Mouse (Mus musculus): ENCODE data around the gene Tas2r117. TPM values are rescaled to one million over a fixed set of nuclear protein-coding genes. Genes with fewer than 3 reads are reported as not detected.

The Tas2r117 gene
- not detected in 2 replicates for total RNA-seq (2014; rRNA removed)
- not detected in 2 replicates for polyA plus RNA-seq (2012; rRNA removed)

DNA sequence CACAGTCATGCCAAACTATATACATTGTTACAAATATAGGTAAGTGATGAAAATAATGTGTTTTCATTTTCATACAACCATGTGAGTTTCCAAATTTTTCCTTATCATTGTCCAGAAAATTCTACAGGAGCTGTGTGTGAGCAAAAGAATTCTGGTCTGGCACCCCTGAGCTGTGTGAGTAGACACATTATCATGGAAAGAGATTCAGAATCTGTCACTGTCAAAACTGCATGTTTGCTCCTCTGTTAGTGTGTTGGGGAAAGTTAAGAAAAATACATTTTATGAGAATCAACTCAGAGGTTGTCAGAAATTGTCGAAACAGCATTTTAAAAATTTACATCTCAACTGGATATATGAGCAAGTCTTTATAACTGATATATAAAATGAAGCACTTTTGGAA, at the start of gene Tas2r117:
Gene Tas2r117 (plus strand): TSS at position 301 of the 400 bp plus-strand sequence.
- 73% methylated on average over 1 of the region's 1 CpGs for WGBS

DNA sequence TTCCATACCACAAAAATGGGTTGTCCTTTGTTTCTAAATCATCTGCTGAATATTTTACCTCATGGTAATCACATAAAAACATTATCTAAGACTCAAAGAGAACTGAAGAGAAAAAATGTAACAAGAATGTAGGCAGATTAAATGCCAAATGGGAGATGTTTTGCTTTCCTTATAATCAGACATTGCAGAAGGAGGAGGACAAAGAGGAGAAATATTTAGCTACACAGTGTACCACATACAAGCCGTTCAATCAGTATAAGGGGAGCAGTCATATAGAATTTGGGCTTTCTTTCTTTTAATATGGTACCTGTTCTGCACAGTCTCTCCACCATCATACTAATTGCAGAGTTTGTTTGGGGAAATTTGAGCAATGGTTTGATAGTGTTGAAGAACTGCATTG, 48.2 kb upstream of the Tas2r117 start, which contains the start of gene Tas2r124:
Gene Tas2r124 (plus strand): TSS at position 301 of the 400 bp plus-strand sequence.
- no peaks in the 10 kb centered on the region for H3K4me1 ChIP-seq (ENCODE audit: control insufficient read depth, insufficient read depth, low read length)
- no peaks in the 10 kb centered on the region for H3K27me3 ChIP-seq (ENCODE audit: control insufficient read depth, insufficient read depth, low read length)
- no peaks in the 10 kb centered on the region for H3K79me2 ChIP-seq (ENCODE audit: control insufficient read depth, insufficient read depth, low read length)
- H3K27ac ChIP-seq (replicated peaks; ENCODE audit: insufficient read depth, low read depth, low read length), result no peak within 1 kb of the TSS
- H3K9ac ChIP-seq (ENCODE audit: low read depth, low read length), result no peak within 1 kb of the TSS
- no peak within 1 kb of the TSS for H3K4me3 ChIP-seq (ENCODE audit: insufficient read depth, low read depth, low read length)
- no peaks in the 10 kb centered on the region for H3K36me3 ChIP-seq (ENCODE audit: control insufficient read depth, insufficient read depth, low read length)
- no peak for DNase-seq (ENCODE audit: extremely low read depth, low read depth, low spot score)
- TF ChIP-seq POLR2A (IDR thresholded peaks at IDR 0.05; ENCODE audit: extremely low read depth, insufficient read depth, low read length), result no peak
- TF ChIP-seq CTCF (IDR thresholded peaks at IDR 0.05; ENCODE audit: low read depth, low read length), result no peak
- WGBS, result 71% methylated on average over 1 of the region's 1 CpGs

More for the DNA sequence above, at the start of gene Tas2r117:
- H3K27me3 ChIP-seq (ENCODE audit: control insufficient read depth, insufficient read depth, low read length), result no peaks in the 10 kb centered on the region
- H3K27ac ChIP-seq (replicated peaks; ENCODE audit: insufficient read depth, low read depth, low read length), result no peak within 1 kb of the TSS
- no peak within 1 kb of the TSS for H3K9ac ChIP-seq (ENCODE audit: low read depth, low read length)
- H3K36me3 ChIP-seq (ENCODE audit: control insufficient read depth, insufficient read depth, low read length), result no peaks in the 10 kb centered on the region
- DNase-seq (ENCODE audit: extremely low read depth, low read depth, low spot score), result no peak
- no peaks in the 10 kb centered on the region for H3K4me1 ChIP-seq (ENCODE audit: control insufficient read depth, insufficient read depth, low read length)
- H3K79me2 ChIP-seq (ENCODE audit: control insufficient read depth, insufficient read depth, low read length), result no peaks in the 10 kb centered on the region
- H3K4me3 ChIP-seq (ENCODE audit: insufficient read depth, low read depth, low read length), result no peak within 1 kb of the TSS
- TF ChIP-seq CTCF (IDR thresholded peaks at IDR 0.05; ENCODE audit: low read depth, low read length) (no peak), POLR2A (IDR thresholded peaks at IDR 0.05; ENCODE audit: extremely low read depth, insufficient read depth, low read length) (no peak)

DNA sequence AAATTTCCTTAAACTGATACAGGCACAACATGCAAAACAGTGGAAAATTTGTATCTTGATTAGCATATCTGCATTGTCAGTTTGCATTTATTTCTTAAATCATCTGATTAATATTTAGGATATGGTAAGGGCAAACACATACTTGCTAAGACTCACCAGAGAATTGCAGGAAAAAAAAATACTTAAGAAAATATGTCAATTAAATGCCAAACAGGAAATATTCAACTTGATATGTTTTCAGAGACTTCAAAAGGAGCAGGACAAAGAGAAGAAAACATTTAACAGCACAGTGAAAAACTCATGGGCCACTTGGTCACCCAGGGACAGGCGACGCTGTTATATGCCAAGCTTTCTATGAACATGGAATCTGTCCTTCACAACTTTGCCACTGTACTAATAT, 40.8 kb upstream of the Tas2r117 start, which contains the start of gene Tas2r102:
Gene Tas2r102 (plus strand): TSS at position 301 of the 400 bp plus-strand sequence.
- no peaks in the 10 kb centered on the region for H3K36me3 ChIP-seq (ENCODE audit: control insufficient read depth, insufficient read depth, low read length)
- no peak within 1 kb of the TSS for H3K9ac ChIP-seq (ENCODE audit: low read depth, low read length)
- no peak within 1 kb of the TSS for H3K27ac ChIP-seq (replicated peaks; ENCODE audit: insufficient read depth, low read depth, low read length)
- H3K27me3 ChIP-seq (ENCODE audit: control insufficient read depth, insufficient read depth, low read length), result no peaks in the 10 kb centered on the region
- H3K79me2 ChIP-seq (ENCODE audit: control insufficient read depth, insufficient read depth, low read length), result no peaks in the 10 kb centered on the region
- TF ChIP-seq CTCF (IDR thresholded peaks at IDR 0.05; ENCODE audit: low read depth, low read length) (no peak), POLR2A (IDR thresholded peaks at IDR 0.05; ENCODE audit: extremely low read depth, insufficient read depth, low read length) (no peak)
- no peak within 1 kb of the TSS for H3K4me3 ChIP-seq (ENCODE audit: insufficient read depth, low read depth, low read length)
- DNase-seq (ENCODE audit: extremely low read depth, low read depth, low spot score), result no peak
- WGBS, result 92% methylated on average over 2 of the region's 2 CpGs
- no peaks in the 10 kb centered on the region for H3K4me1 ChIP-seq (ENCODE audit: control insufficient read depth, insufficient read depth, low read length)

DNA sequence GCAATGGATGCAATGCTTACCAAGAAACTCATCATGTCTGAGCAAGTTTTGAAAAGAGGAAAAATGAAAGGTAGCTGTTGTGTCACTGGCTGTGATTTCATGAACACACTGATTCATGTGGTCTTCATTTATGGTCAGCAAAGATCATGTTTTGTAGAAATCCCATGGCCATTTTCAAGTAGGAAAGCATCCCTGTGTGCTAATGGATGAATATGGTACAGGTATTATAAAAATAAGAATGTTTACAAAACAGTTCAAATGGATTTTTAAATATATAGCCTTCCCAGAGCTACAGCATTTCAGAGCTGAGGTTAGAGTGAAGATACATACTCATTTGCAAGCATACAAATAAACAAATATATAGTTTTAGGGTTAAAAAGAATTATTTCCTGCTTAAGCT, 24.6 kb upstream of the Tas2r117 start, which contains the start of gene Tas2r136:
Gene Tas2r136 (minus strand): TSS at position 101 of the 400 bp plus-strand sequence.
- H3K4me3 ChIP-seq (ENCODE audit: insufficient read depth, low read depth, low read length), result no peak within 1 kb of the TSS
- H3K9ac ChIP-seq (ENCODE audit: low read depth, low read length), result no peak within 1 kb of the TSS
- no peaks in the 10 kb centered on the region for H3K4me1 ChIP-seq (ENCODE audit: control insufficient read depth, insufficient read depth, low read length)
- no peaks in the 10 kb centered on the region for H3K79me2 ChIP-seq (ENCODE audit: control insufficient read depth, insufficient read depth, low read length)
- H3K27me3 ChIP-seq (ENCODE audit: control insufficient read depth, insufficient read depth, low read length), result no peaks in the 10 kb centered on the region
- H3K27ac ChIP-seq (replicated peaks; ENCODE audit: insufficient read depth, low read depth, low read length), result no peak within 1 kb of the TSS
- H3K36me3 ChIP-seq (ENCODE audit: control insufficient read depth, insufficient read depth, low read length), result no peaks in the 10 kb centered on the region
- no peak for TF ChIP-seq POLR2A (IDR thresholded peaks at IDR 0.05; ENCODE audit: extremely low read depth, insufficient read depth, low read length)
- TF ChIP-seq CTCF (IDR thresholded peaks at IDR 0.05; ENCODE audit: low read depth, low read length), result no peak
- no peak for DNase-seq (ENCODE audit: extremely low read depth, low read depth, low spot score)

DNA sequence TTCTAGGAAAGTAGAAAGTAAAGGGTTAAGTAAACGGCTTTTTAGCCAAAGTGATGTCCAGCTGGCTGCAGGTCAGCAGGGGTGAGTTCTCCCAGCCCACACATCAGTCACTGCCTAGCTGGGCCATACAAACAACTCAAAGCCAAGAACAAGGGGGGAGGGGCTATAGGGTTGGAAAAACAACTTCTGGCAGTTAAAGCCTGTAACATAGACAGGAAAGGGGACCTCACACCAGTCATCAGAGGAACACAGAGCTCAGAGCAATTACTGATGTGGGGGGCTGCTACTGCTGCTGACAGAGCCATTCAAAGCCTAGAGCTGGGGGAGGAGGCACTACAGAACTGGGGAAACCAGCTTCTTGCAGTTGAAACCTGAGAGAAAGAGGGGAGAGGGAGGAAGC, 7.2 kb upstream of the Tas2r117 start:
- H3K27ac ChIP-seq (replicated peaks; ENCODE audit: insufficient read depth, low read depth, low read length), result no peak overlapping the region
- WGBS, result 9% methylated on average over 1 of the region's 1 CpGs
- H3K4me1 ChIP-seq (ENCODE audit: control insufficient read depth, insufficient read depth, low read length), result no peaks in the 10 kb centered on the region
- H3K9ac ChIP-seq (ENCODE audit: low read depth, low read length), result no peak overlapping the region
- no peak overlapping the region for H3K4me3 ChIP-seq (ENCODE audit: insufficient read depth, low read depth, low read length)
- no peaks in the 10 kb centered on the region for H3K27me3 ChIP-seq (ENCODE audit: control insufficient read depth, insufficient read depth, low read length)
- TF ChIP-seq CTCF (IDR thresholded peaks at IDR 0.05; ENCODE audit: low read depth, low read length), result no peak
- TF ChIP-seq POLR2A (IDR thresholded peaks at IDR 0.05; ENCODE audit: extremely low read depth, insufficient read depth, low read length), result no peak
- DNase-seq (ENCODE audit: extremely low read depth, low read depth, low spot score), result no peak
- no peaks in the 10 kb centered on the region for H3K79me2 ChIP-seq (ENCODE audit: control insufficient read depth, insufficient read depth, low read length)
- H3K36me3 ChIP-seq (ENCODE audit: control insufficient read depth, insufficient read depth, low read length), result no peaks in the 10 kb centered on the region

DNA sequence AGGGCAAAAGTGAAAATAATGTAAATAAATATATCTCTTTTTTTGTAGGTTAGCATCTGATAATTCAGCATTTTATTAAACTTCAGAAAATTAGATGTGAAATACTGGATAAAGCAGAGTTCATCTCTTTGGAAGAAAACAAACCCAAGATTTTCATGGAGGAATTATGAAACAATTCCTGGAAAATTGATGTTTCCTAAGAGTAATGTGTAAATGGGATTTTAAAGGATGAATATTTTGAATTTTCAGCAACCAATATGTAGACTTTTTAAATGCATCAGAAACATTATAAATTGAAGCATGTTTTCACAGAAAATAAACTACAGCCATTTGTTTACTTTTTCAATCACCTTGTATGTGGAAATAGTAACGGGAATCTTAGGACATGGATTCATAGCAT, 44.2 kb downstream of the Tas2r117 start, which contains the start of gene Tas2r123:
Gene Tas2r123 (plus strand): TSS at position 301 of the 400 bp plus-strand sequence.
- Histone ChIP-seq H3K4me1 (ENCODE audit: control insufficient read depth, insufficient read depth, low read length) (no peaks in the 10 kb centered on the region), H3K27ac (replicated peaks; ENCODE audit: insufficient read depth, low read depth, low read length) (no peak within 1 kb of the TSS), H3K79me2 (ENCODE audit: control insufficient read depth, insufficient read depth, low read length) (no peaks in the 10 kb centered on the region), H3K27me3 (ENCODE audit: control insufficient read depth, insufficient read depth, low read length) (no peaks in the 10 kb centered on the region), H3K36me3 (ENCODE audit: control insufficient read depth, insufficient read depth, low read length) (no peaks in the 10 kb centered on the region), H3K4me3 (ENCODE audit: insufficient read depth, low read depth, low read length) (no peak within 1 kb of the TSS), H3K9ac (ENCODE audit: low read depth, low read length) (no peak within 1 kb of the TSS)
- 71% methylated on average over 1 of the region's 1 CpGs for WGBS
- TF ChIP-seq CTCF (IDR thresholded peaks at IDR 0.05; ENCODE audit: low read depth, low read length), result no peak
- TF ChIP-seq POLR2A (IDR thresholded peaks at IDR 0.05; ENCODE audit: extremely low read depth, insufficient read depth, low read length), result no peak
- DNase-seq (ENCODE audit: extremely low read depth, low read depth, low spot score), result no peak

Other genes with a start within 250 kb of the Tas2r117 start
- gene Prh1, start 233.0 kb upstream of the Tas2r117 start, total RNA-seq (2014; rRNA removed), result not detected in 2 replicates
- not detected in 2 replicates for gene Prh1, start 233.0 kb upstream of the Tas2r117 start, polyA plus RNA-seq (2012; rRNA removed)
- gene Prp2, start 206.9 kb upstream of the Tas2r117 start, total RNA-seq (2014; rRNA removed), result not detected in 2 replicates
- not detected in 2 replicates for gene Prp2, start 206.9 kb upstream of the Tas2r117 start, polyA plus RNA-seq (2012; rRNA removed)
- not detected in 2 replicates for gene A630073D07Rik, start 151.3 kb upstream of the Tas2r117 start, total RNA-seq (2014; rRNA removed)
- not detected in 2 replicates for gene A630073D07Rik, start 151.3 kb upstream of the Tas2r117 start, polyA plus RNA-seq (2012; rRNA removed)
- gene Tas2r120, start 145.9 kb upstream of the Tas2r117 start, total RNA-seq (2014; rRNA removed), result not detected in 2 replicates
- not detected in 2 replicates for gene Tas2r120, start 145.9 kb upstream of the Tas2r117 start, polyA plus RNA-seq (2012; rRNA removed)
- not detected in 2 replicates for gene Tas2r121, start 101.8 kb upstream of the Tas2r117 start, total RNA-seq (2014; rRNA removed)
- gene Tas2r121, start 101.8 kb upstream of the Tas2r117 start, polyA plus RNA-seq (2012; rRNA removed), result not detected in 2 replicates
- gene Tas2r122, start 90.9 kb upstream of the Tas2r117 start, total RNA-seq (2014; rRNA removed), result not detected in 2 replicates
- gene Tas2r122, start 90.9 kb upstream of the Tas2r117 start, polyA plus RNA-seq (2012; rRNA removed), result not detected in 2 replicates
- not detected in 2 replicates for gene Tas2r115, start 64.8 kb upstream of the Tas2r117 start, total RNA-seq (2014; rRNA removed)
- gene Tas2r115, start 64.8 kb upstream of the Tas2r117 start, polyA plus RNA-seq (2012; rRNA removed), result not detected in 2 replicates
- not detected in 2 replicates for gene Tas2r124, start 48.1 kb upstream of the Tas2r117 start, total RNA-seq (2014; rRNA removed)
- gene Tas2r124, start 48.1 kb upstream of the Tas2r117 start, polyA plus RNA-seq (2012; rRNA removed), result not detected in 2 replicates
- gene Tas2r102, start 40.7 kb upstream of the Tas2r117 start, total RNA-seq (2014; rRNA removed), result not detected in 2 replicates
- not detected in 2 replicates for gene Tas2r102, start 40.7 kb upstream of the Tas2r117 start, polyA plus RNA-seq (2012; rRNA removed)
- gene Tas2r136, start 24.7 kb upstream of the Tas2r117 start, total RNA-seq (2014; rRNA removed), result not detected in 2 replicates
- gene Tas2r136, start 24.7 kb upstream of the Tas2r117 start, polyA plus RNA-seq (2012; rRNA removed), result not detected in 2 replicates
- not detected in 2 replicates for gene Tas2r123, start 44.3 kb downstream of the Tas2r117 start, total RNA-seq (2014; rRNA removed)
- not detected in 2 replicates for gene Tas2r123, start 44.3 kb downstream of the Tas2r117 start, polyA plus RNA-seq (2012; rRNA removed)
- gene Tas2r116, start 52.6 kb downstream of the Tas2r117 start, total RNA-seq (2014; rRNA removed), result not detected in 2 replicates
- gene Tas2r116, start 52.6 kb downstream of the Tas2r117 start, polyA plus RNA-seq (2012; rRNA removed), result not detected in 2 replicates
- not detected in 2 replicates for gene Tas2r110, start 65.2 kb downstream of the Tas2r117 start, total RNA-seq (2014; rRNA removed)
- not detected in 2 replicates for gene Tas2r110, start 65.2 kb downstream of the Tas2r117 start, polyA plus RNA-seq (2012; rRNA removed)
- gene Tas2r113, start 90.2 kb downstream of the Tas2r117 start, total RNA-seq (2014; rRNA removed), result not detected in 2 replicates
- gene Tas2r113, start 90.2 kb downstream of the Tas2r117 start, polyA plus RNA-seq (2012; rRNA removed), result not detected in 2 replicates
- gene Tas2r125, start 106.8 kb downstream of the Tas2r117 start, total RNA-seq (2014; rRNA removed), result not detected in 2 replicates
- not detected in 2 replicates for gene Tas2r125, start 106.8 kb downstream of the Tas2r117 start, polyA plus RNA-seq (2012; rRNA removed)
- not detected in 2 replicates for gene Tas2r129, start 148.3 kb downstream of the Tas2r117 start, total RNA-seq (2014; rRNA removed)
- gene Tas2r129, start 148.3 kb downstream of the Tas2r117 start, polyA plus RNA-seq (2012; rRNA removed), result not detected in 2 replicates
- not detected in 2 replicates for gene Tas2r131, start 155.1 kb downstream of the Tas2r117 start, total RNA-seq (2014; rRNA removed)
- gene Tas2r131, start 155.1 kb downstream of the Tas2r117 start, polyA plus RNA-seq (2012; rRNA removed), result not detected in 2 replicates
- gene Tas2r109, start 178.1 kb downstream of the Tas2r117 start, total RNA-seq (2014; rRNA removed), result not detected in 2 replicates
- gene Tas2r109, start 178.1 kb downstream of the Tas2r117 start, polyA plus RNA-seq (2012; rRNA removed), result not detected in 2 replicates
- gene Tas2r103, start 234.3 kb downstream of the Tas2r117 start, total RNA-seq (2014; rRNA removed), result not detected in 2 replicates
- not detected in 2 replicates for gene Tas2r103, start 234.3 kb downstream of the Tas2r117 start, polyA plus RNA-seq (2012; rRNA removed)